Mouse (Mus musculus): ENCODE data around the gene Tbc1d22a.

- TF ChIP-seq CHD2 (IDR thresholded peaks at IDR 0.05; ENCODE audit: low read depth, low read length) (no peak), HCFC1 (IDR thresholded peaks at IDR 0.05; ENCODE audit: borderline replicate concordance, insufficient read depth, low read length) (no peak), ZC3H11A (IDR thresholded peaks at IDR 0.05; ENCODE audit: borderline replicate concordance, low read depth, low read length) (no peak)
Observed at GRCm38 (mm10) chr15:86290074-86290473, 75.8 kb downstream of the Tbc1d22a start.

All from ES-E14 (cell line).